Mouse (Mus musculus) adrenal gland, postnatal 25 days (tissue): Measurements from ENCODE around the gene Mrm1. TPM values are rescaled to one million over a fixed set of nuclear protein-coding genes. Genes with fewer than 3 reads are reported as not detected.

Source experiments
- DNase-seq: peaks from one replicate; pipeline ENCODE4 v3.0.0; 2021; ENCODE audit warnings: mixed read lengths
- total RNA-seq: library from RNA; stranded (reverse); gene quantifications from 2 replicates; pipeline ENCODE4 v1.2.3, GENCODE M21; 2021

Mrm1 gene
- total RNA-seq, 1 experiment from 2014 or later = 21.8 TPM

GRCm38 (mm10) chr11:84813724-84814510 is 5.4 kb downstream of the Mrm1 start:
- DNase-seq = peak; percentile 65

GRCm38 (mm10) chr11:84804373-84804772 is 14.9 kb downstream of the Mrm1 start:
- peak; percentile 58 for DNase-seq

GRCm38 (mm10) chr11:84797627-84798353 is 21.5 kb downstream of the Mrm1 start:
- DNase-seq = peak; percentile 70

GRCm38 (mm10) chr11:84797026-84797425 is 22.3 kb downstream of the Mrm1 start:
- no peak for DNase-seq

GRCm38 (mm10) chr11:84794496-84795113 is 24.7 kb downstream of the Mrm1 start:
- peak; percentile 66 for DNase-seq

GRCm38 (mm10) chr11:84793545-84793944 is 25.8 kb downstream of the Mrm1 start:
- no peak for DNase-seq

- no peak for DNase-seq
These were observed 28.9 kb downstream of the Mrm1 start for GRCm38 (mm10) chr11:84790383-84790782.

- no peak for DNase-seq
These were observed 39.0 kb downstream of the Mrm1 start for GRCm38 (mm10) chr11:84780143-84780870.

- DNase-seq = no peak
These were observed 43.8 kb downstream of the Mrm1 start for GRCm38 (mm10) chr11:84775560-84775959.

GRCm38 (mm10) chr11:84774870-84775514 is 44.3 kb downstream of the Mrm1 start:
- DNase-seq = no peak

GRCm38 (mm10) chr11:84767898-84768297 is 51.4 kb downstream of the Mrm1 start:
- peak; percentile 50 for DNase-seq

GRCm38 (mm10) chr11:84765125-84765524 is 54.2 kb downstream of the Mrm1 start:
- no peak for DNase-seq

GRCm38 (mm10) chr11:84764527-84764961 is 54.8 kb downstream of the Mrm1 start:
- DNase-seq = peak; percentile 46

- no peak for DNase-seq
These were observed 55.2 kb downstream of the Mrm1 start for GRCm38 (mm10) chr11:84764116-84764515.

Other genes with a start within 250 kb of the Mrm1 start
- 49.8 and 56.3 TPM in 2 replicates for gene Dhrs11, start 9.5 kb upstream of the Mrm1 start, total RNA-seq
- gene Ggnbp2, start 51.3 kb upstream of the Mrm1 start, total RNA-seq = 85.3 and 91.7 TPM in 2 replicates
- 14.5 and 15.9 TPM in 2 replicates for gene Myo19, start 60.6 kb upstream of the Mrm1 start, total RNA-seq
- gene Pigw, start 60.8 kb upstream of the Mrm1 start, total RNA-seq = 10.5 and 11.8 TPM in 2 replicates
- 11.2 and 11.6 TPM in 2 replicates for gene Znhit3, start 96.9 kb upstream of the Mrm1 start, total RNA-seq
- 5.3 and 7.9 TPM in 2 replicates for gene Car4, start 138.3 kb upstream of the Mrm1 start, total RNA-seq